Mouse (Mus musculus): ENCODE results near the gene Gm20532.

- TF ChIP-seq CTCF (IDR thresholded peaks at IDR 0.05; ENCODE audit: extremely low read depth, insufficient read length, insufficient replicate concordance, low read depth, low read length) (peak; percentile 67; the same call in 1 of the 2 replicates), POLR2A (IDR thresholded peaks at IDR 0.05; ENCODE audit: low read depth, low read length) (no peak)
Observed at GRCm38 (mm10) chr2:26566221-26566620, 20.2 kb upstream of the Gm20532 start.

All from small intestine, adult 2 months (tissue).